Mouse (Mus musculus): Measurements from ENCODE around the gene Sema7a. TPM values are rescaled to one million over a fixed set of nuclear protein-coding genes. Genes with fewer than 3 reads are reported as not detected.

Gene Sema7a
- 0.17 TPM for polyA plus RNA-seq (2017; shearing (Covaris generic))

DNA sequence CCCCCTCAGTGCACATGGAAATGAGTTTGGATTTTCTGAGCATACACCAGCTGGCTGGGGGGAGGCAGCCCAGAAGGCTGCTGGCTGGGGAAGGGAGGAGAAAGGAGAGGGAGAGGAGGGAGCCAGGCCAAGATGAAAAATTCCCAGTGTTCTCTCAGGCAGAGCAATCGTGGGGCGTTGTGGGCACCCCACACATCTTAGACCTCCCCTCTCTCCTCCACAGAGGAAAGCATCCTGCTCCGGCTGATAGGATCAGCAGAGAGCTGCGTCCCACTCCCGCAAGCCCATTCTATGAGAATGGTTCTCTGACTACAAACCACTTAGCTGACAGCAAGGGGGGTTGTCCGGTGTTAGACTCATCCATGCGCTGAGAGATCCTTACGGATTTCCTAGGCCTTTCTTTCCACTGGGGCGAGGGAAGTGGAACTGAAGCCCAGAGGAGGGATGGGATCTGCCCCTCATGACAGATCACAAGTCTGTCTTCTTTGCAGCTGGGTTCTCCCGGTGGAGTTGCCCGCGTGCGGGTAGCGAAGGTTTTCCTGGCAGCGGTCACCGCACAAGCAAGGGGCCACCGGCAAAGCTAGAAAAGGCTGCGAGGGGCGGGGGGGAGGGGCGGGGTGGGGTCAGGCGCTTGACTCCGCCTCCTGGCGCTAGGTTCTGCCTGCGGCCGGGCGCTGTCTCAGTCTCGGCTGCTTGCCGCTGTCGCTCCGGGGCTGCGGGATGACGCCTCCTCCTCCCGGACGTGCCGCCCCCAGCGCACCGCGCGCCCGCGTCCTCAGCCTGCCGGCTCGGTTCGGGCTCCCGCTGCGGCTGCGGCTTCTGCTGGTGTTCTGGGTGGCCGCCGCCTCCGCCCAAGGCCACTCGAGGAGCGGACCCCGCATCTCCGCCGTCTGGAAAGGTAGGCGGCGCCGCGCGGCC lies at the start of gene Sema7a:
Sema7a (plus strand) TSS at position 682 of the 918 bp plus-strand sequence.

DNA sequence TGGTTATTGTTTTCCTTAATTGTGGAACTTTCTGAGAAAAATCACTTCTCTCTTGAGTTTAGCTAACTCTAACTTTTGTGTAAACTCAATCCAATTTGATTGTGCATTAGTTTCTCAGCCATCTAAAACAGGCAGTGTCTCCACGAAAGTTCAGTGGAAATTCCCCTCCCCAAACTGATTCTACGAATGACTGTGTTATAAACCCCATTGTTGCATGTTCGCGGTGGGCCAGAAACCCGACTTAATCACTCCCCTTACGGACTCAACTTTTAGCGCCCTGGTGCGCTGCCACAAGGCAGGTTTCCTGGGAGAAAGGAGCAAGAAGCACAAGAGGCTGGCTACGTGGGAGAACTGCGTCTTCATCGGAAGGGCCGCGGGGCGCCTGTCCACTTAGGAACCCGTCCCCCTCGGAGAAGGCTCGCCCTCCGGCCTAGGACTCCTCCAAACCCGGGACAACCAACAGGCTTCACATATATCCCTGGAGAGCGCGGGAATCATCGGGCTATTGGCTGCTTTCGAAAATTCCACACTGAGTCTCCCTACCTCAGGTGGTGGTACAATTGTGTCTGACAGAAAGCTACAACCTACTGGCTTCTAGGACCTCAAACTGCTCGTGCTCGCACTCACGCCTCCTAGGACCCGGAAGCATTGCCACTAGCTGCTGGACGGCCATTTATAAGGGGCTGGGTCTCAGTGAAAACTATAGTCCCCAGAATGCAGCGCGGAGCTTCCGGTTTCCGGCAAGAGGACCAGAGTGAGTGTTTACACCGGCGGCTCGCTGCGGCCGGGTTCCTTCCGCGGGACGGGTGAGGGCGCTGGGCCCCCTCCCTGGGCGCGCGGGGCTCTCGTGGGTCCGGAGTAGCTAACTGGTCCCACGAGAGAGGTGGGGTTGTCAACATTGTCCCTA lies 29.4 kb upstream of the Sema7a start, which contains the start of gene Ubl7:
Ubl7 (plus strand) TSS at position 726 of the 907 bp plus-strand sequence.

DNA sequence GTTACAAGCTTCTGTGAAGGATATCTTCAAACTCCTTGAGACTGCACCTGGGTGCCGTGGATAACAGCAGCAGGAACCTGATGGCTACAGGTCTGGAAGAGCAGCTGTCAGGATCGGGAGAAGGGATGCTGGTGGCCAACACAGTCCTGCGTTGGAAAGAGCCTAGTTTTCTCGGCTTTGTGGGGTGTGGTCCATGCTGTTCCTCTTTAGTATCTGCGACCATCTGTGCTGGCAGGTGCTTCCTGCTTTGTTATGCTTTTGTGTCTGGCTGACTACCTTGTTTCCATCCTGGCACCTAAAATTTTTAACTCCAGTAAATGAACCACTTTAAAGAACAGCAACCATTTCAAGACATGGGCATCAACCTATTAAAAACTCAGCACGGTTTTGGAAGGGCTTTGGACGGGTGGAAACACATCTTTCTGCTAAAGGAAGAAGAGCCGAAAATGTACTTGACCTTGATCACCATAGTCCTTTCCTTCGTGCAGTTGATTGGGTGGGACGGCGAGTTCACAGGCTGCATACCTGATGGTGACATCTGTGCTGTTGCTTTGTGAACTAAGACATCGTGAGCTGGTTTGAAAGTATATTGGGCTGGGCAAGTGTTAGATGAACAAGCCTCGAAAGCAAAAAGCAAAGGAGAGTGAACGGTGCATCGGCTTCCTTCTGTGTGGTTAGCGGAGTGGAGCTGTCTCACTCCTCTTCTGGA lies 66.0 kb downstream of the Sema7a start, which contains the start of gene Cyp11a1:
Cyp11a1 (plus strand) TSS at position 659 of the 709 bp plus-strand sequence.

Other genes starting within 250 kb of the Sema7a start
- gene Edc3, start 231.6 kb upstream of the Sema7a start, polyA plus RNA-seq (2017; shearing (Covaris generic)) = 34.0 TPM
- gene Clk3, start 174.3 kb upstream of the Sema7a start, polyA plus RNA-seq (2017; shearing (Covaris generic)) = 255 TPM
- 67.3 TPM for gene Arid3b, start 103.3 kb upstream of the Sema7a start, polyA plus RNA-seq (2017; shearing (Covaris generic))
- gene Ubl7, start 29.1 kb upstream of the Sema7a start, polyA plus RNA-seq (2017; shearing (Covaris generic)) = 57.3 TPM
- gene Cyp11a1, start 66.3 kb downstream of the Sema7a start, polyA plus RNA-seq (2017; shearing (Covaris generic)) = not detected
- 0.19 TPM for gene Stra6, start 123.7 kb downstream of the Sema7a start, polyA plus RNA-seq (2017; shearing (Covaris generic))
- gene Ccdc33, start 178.7 kb downstream of the Sema7a start, polyA plus RNA-seq (2017; shearing (Covaris generic)) = not detected

Data from naive thymus-derived CD4-positive, alpha-beta T cell, adult 5 months (primary cell).